Mouse (Mus musculus): ENCODE data around the gene Btg2. TPM values are rescaled to one million over a fixed set of nuclear protein-coding genes. Genes with fewer than 3 reads are reported as not detected.
A peak's percentile ranks its signal among the peaks of the same experiment; 100 is the strongest.

Btg2 gene
- polyA plus RNA-seq, 2 experiments = 18.6 to 26.4 TPM

DNA sequence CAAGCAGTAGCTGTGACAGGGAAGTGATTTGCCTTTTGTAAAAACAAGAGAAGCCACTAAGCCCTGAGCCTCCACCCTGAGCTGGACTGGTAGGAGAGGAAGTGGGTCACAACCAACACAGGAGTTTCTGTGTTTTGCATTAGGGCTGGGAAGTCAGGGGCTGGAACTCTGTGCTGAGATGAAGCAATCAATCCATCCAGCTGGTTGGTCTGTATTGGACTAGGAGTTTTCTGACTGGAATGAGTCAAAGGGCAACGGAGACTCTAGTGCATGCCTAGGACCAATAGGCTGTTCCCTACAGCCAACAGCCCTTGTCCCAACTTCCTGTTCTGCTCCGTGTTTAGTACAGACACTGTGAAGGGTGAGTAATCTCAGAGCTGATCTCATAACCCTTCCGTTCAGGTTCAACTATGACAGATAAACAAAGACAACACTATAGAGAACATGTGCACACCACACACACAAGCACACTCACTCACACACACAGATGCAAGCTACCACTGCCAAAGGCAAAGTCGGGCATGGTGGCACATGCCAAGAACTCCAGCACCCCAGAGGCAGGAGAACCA is 13.6 kb downstream of the Btg2 start:
- no peak overlapping the region for H3K27ac ChIP-seq (replicated peaks; ENCODE audit: low read depth, low read length)

DNA sequence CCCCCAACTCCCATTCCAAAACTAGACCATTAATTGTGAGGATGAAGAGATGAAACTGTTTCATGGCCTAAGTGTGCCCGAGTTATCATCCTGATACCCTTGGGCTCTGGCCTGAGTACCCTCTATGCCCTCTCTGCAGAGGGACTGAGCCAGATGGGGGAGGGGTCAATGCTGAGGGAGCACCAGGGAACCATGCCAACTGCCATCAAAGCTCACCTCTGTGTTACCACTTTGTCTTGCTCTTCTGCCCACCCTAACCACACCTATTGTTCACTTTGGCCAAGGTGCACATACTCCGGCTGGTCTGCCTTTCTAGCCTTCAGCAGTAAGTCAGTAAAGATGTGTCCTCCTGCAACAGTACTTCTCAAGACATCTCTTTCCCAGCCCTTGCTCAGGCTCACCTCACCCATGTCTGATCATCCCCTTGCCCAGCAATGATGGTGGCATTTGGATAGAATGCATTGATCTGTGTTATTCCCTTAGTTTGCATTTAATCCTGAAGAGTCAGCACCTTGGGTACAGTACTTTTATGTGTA is 14.6 kb downstream of the Btg2 start:
- Histone ChIP-seq H3K36me3 (ENCODE audit: control insufficient read depth, insufficient read depth, low read length) (no peaks in the 10 kb centered on the region), H3K27ac (replicated peaks; ENCODE audit: low read depth, low read length) (peak overlapping the region; percentile 95), H3K4me3 (replicated peaks; ENCODE audit: low read length) (no peak overlapping the region), H3K9me3 (ENCODE audit: control insufficient read depth, low read length) (no peaks in the 10 kb centered on the region), H3K4me2 (replicated peaks; ENCODE audit: low read depth, low read length, severe bottlenecking) (no peak overlapping the region), H3K9ac (ENCODE audit: low read depth, low read length, severe bottlenecking) (no peak overlapping the region), H3K27me3 (ENCODE audit: control insufficient read depth, insufficient read depth, low read length) (no peaks in the 10 kb centered on the region), H3K4me1 (ENCODE audit: control insufficient read depth, insufficient read depth, low read length) (peaks cover 65% of the 10 kb centered on the region)
- ATAC-seq (ENCODE audit: low FRiP score, low read depth) (no peak), DNase-seq (ENCODE audit: low spot score) (no peak)
- no peak for TF ChIP-seq POLR2A (IDR thresholded peaks at IDR 0.05; ENCODE audit: borderline replicate concordance, extremely low read depth, insufficient read depth, insufficient read length)
- WGBS = 84% methylated on average over 2 of the region's 2 CpGs

More for the DNA sequence above, 13.6 kb downstream of the Btg2 start:
- H3K36me3 ChIP-seq (ENCODE audit: control insufficient read depth, insufficient read depth, low read length) = no peaks in the 10 kb centered on the region
- H3K4me2 ChIP-seq (replicated peaks; ENCODE audit: low read depth, low read length, severe bottlenecking) = no peak overlapping the region
- no peak overlapping the region for H3K4me3 ChIP-seq (replicated peaks; ENCODE audit: low read length)
- WGBS = 69% methylated on average over 4 of the region's 4 CpGs
- no peak for TF ChIP-seq POLR2A (IDR thresholded peaks at IDR 0.05; ENCODE audit: borderline replicate concordance, extremely low read depth, insufficient read depth, insufficient read length)
- H3K9me3 ChIP-seq (ENCODE audit: control insufficient read depth, low read length) = no peaks in the 10 kb centered on the region
- DNase-seq (ENCODE audit: low spot score) (no peak), ATAC-seq (ENCODE audit: low FRiP score, low read depth) (no peak)
- H3K27me3 ChIP-seq (ENCODE audit: control insufficient read depth, insufficient read depth, low read length) = no peaks in the 10 kb centered on the region
- no peak overlapping the region for H3K9ac ChIP-seq (ENCODE audit: low read depth, low read length, severe bottlenecking)
- peaks cover 57% of the 10 kb centered on the region for H3K4me1 ChIP-seq (ENCODE audit: control insufficient read depth, insufficient read depth, low read length)

DNA sequence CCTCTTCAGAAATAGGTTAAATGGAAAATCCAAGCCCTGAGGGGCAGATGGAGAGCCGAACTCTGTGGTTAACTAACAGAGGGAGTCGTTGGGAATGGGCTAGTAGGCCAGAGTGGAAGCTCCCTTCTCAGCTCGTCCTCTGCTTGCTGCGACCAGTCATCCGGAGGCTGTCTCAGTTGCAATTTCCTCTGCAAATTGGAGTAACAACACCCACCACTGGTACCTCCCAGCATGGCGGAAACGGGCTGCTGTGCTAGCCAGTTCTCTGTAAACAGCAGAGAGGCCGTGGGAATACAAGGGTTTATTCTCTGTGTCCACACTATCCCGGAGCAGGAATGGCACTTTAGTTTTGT is 15.2 kb downstream of the Btg2 start:
- WGBS = 18% methylated on average over 9 of the region's 9 CpGs
- H3K27ac ChIP-seq (replicated peaks; ENCODE audit: low read depth, low read length) = peak overlapping the region; percentile 95
- peak overlapping the region; percentile 50 for H3K9ac ChIP-seq (ENCODE audit: low read depth, low read length, severe bottlenecking)
- H3K4me2 ChIP-seq (replicated peaks; ENCODE audit: low read depth, low read length, severe bottlenecking) = peak overlapping the region; percentile 45
- 0 out of 2 replicates have a peak overlapping the region, but pooled peaks have one; percentile 18 for H3K4me3 ChIP-seq (replicated peaks; ENCODE audit: low read length)
- no peak for TF ChIP-seq POLR2A (IDR thresholded peaks at IDR 0.05; ENCODE audit: borderline replicate concordance, extremely low read depth, insufficient read depth, insufficient read length)
- ATAC-seq (ENCODE audit: low FRiP score, low read depth) (no peak), DNase-seq (ENCODE audit: low spot score) (no peak)
- H3K9me3 ChIP-seq (ENCODE audit: control insufficient read depth, low read length) = no peaks in the 10 kb centered on the region
- no peaks in the 10 kb centered on the region for H3K27me3 ChIP-seq (ENCODE audit: control insufficient read depth, insufficient read depth, low read length)
- peaks cover 65% of the 10 kb centered on the region for H3K4me1 ChIP-seq (ENCODE audit: control insufficient read depth, insufficient read depth, low read length)
- no peaks in the 10 kb centered on the region for H3K36me3 ChIP-seq (ENCODE audit: control insufficient read depth, insufficient read depth, low read length)

DNA sequence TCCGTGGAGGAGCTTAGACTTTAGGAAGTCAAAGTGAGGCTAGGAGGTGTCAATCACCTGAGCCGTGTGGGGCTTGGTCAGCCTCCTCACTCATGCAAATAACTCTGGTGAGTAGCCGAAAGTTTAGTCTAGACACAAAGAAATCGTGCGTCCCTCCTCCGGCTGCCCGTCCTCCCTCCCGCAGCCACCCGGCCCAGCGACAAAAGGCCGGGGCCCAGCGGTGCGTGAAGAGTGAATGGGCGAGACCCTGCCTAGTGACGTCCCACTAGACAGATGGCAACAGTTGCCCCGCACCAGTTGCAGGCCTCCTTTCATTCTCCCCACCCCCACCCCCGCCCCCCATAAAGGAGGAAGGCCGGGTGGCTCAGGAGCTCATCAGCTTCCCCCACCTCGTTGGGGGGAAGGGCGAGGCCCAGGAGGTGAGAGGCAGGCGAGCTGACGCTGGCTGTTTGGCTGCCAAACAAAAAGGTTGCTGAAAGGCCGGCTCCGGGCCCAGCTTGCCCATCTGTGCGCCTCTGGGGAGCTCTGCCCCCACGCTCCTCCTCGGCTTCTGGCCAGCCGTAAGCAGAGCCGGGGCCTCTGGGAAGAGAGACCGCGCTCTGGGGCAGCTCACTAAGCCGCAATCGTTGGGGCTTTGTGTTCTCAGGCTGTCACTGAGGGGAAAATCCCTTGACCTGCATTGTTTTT is 15.7 kb downstream of the Btg2 start:
- Histone ChIP-seq H3K27me3 (ENCODE audit: control insufficient read depth, insufficient read depth, low read length) (no peaks in the 10 kb centered on the region), H3K9me3 (ENCODE audit: control insufficient read depth, low read length) (no peaks in the 10 kb centered on the region), H3K4me1 (ENCODE audit: control insufficient read depth, insufficient read depth, low read length) (peaks cover 65% of the 10 kb centered on the region), H3K4me3 (replicated peaks; ENCODE audit: low read length) (peak overlapping the region; percentile 18), H3K9ac (ENCODE audit: low read depth, low read length, severe bottlenecking) (peak overlapping the region; percentile 50), H3K4me2 (replicated peaks; ENCODE audit: low read depth, low read length, severe bottlenecking) (peak overlapping the region; percentile 45), H3K27ac (replicated peaks; ENCODE audit: low read depth, low read length) (peak overlapping the region; percentile 95), H3K36me3 (ENCODE audit: control insufficient read depth, insufficient read depth, low read length) (no peaks in the 10 kb centered on the region)
- ATAC-seq (ENCODE audit: low FRiP score, low read depth) (peak; percentile 24; the same call in 1 of the 2 replicates), DNase-seq (ENCODE audit: low spot score) (peak; percentile 69)
- 0 out of 2 replicates have a peak, but pooled peaks have one; percentile 12 for TF ChIP-seq POLR2A (IDR thresholded peaks at IDR 0.05; ENCODE audit: borderline replicate concordance, extremely low read depth, insufficient read depth, insufficient read length)
- WGBS = 5% methylated on average over 27 of the region's 33 CpGs

DNA sequence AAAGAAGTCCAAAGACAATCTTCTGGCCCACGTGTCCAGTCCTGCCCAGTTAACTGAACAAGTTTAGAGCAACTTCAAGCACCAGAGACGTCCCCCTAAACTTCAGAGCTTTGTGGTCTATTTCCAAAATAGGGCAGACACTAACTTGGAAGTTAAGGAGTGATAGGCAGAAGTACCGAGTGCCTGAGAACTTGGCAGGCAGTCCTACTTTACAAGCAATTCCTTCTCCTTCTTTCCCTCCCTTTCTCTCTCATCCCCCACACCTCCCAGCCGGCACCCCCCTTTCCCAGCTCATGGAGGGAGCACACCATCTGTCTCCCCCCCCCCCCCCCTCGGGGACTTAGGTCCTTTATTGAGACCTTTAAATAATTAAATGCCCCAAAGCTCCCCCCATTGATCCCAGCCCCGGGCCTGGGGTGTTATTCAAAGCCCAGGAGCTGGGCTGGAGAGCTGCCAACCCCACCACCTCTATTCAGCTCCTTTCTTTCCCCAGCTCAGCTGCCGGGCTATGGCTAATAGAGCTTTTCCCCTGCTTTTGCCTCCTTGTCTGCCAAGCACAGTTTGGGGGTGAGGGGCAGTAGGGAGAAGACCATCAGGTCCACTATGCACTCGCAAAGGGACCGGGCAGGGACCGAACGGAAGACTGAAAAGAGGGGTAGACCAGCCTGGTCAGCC is 16.4 kb downstream of the Btg2 start:
- Histone ChIP-seq H3K9me3 (ENCODE audit: control insufficient read depth, low read length) (no peaks in the 10 kb centered on the region), H3K27ac (replicated peaks; ENCODE audit: low read depth, low read length) (peak overlapping the region; percentile 95), H3K9ac (ENCODE audit: low read depth, low read length, severe bottlenecking) (peak overlapping the region; percentile 50), H3K27me3 (ENCODE audit: control insufficient read depth, insufficient read depth, low read length) (no peaks in the 10 kb centered on the region), H3K4me3 (replicated peaks; ENCODE audit: low read length) (peak overlapping the region; percentile 18), H3K4me2 (replicated peaks; ENCODE audit: low read depth, low read length, severe bottlenecking) (peak overlapping the region; percentile 45), H3K36me3 (ENCODE audit: control insufficient read depth, insufficient read depth, low read length) (no peaks in the 10 kb centered on the region), H3K4me1 (ENCODE audit: control insufficient read depth, insufficient read depth, low read length) (peaks cover 61% of the 10 kb centered on the region)
- no peak for TF ChIP-seq POLR2A (IDR thresholded peaks at IDR 0.05; ENCODE audit: borderline replicate concordance, extremely low read depth, insufficient read depth, insufficient read length)
- WGBS = 2% methylated on average over 11 of the region's 11 CpGs
- DNase-seq (ENCODE audit: low spot score) (peak; percentile 72), ATAC-seq (ENCODE audit: low FRiP score, low read depth) (peak; percentile 5; the same call in 1 of the 2 replicates)

All from limb, embryonic 14.5 days (tissue).